Mouse (Mus musculus) layer of hippocampus, postnatal 25 days (tissue): ENCODE data around the gene Hpse. TPM values are rescaled to one million over a fixed set of nuclear protein-coding genes. Genes with fewer than 3 reads are reported as not detected.

Experiments
- DNase-seq, 2 experiments: peaks; one replicate each; pipeline ENCODE4 v3.0.0; 2022; ENCODE audit warnings: mixed read lengths in 2 of 2, low spot score in 1 of 2; ENCODE audit errors: extremely low spot score in 1 of 2
- total RNA-seq, 2 experiments: library from RNA; stranded (reverse); gene quantifications; 2 replicates each; pipeline ENCODE4 v1.2.3; 2021

The Hpse gene
- total RNA-seq, 2 experiments from 2014 or later = 0.49 to 0.52 TPM

DNA sequence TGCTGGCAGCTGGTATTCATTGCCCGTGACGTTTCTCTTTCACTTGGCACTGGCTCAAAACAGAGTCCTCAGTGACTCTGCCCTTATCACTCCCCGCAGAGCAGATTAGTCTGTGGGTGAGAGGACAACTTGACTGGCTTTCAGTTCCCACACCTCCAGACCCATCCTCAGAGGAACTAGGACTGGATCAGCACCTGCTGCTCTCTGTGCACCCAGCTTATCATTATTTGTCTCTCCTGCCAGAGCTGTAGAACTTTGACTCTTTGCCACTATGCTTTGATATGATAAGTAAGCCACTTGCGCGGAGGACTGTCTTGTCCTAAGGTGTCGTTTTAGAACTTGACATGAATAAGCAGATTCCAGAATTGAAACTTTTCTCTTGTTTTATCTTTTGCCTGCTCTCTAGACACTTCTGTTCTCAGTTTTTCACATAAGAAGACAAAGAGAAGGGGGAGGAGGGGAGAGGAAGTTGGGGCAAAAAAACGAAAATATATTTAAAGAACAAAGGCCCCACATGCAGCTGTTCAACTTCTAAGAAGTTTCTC is 75.5 kb downstream of the Hpse start:
- no peak for DNase-seq

DNA sequence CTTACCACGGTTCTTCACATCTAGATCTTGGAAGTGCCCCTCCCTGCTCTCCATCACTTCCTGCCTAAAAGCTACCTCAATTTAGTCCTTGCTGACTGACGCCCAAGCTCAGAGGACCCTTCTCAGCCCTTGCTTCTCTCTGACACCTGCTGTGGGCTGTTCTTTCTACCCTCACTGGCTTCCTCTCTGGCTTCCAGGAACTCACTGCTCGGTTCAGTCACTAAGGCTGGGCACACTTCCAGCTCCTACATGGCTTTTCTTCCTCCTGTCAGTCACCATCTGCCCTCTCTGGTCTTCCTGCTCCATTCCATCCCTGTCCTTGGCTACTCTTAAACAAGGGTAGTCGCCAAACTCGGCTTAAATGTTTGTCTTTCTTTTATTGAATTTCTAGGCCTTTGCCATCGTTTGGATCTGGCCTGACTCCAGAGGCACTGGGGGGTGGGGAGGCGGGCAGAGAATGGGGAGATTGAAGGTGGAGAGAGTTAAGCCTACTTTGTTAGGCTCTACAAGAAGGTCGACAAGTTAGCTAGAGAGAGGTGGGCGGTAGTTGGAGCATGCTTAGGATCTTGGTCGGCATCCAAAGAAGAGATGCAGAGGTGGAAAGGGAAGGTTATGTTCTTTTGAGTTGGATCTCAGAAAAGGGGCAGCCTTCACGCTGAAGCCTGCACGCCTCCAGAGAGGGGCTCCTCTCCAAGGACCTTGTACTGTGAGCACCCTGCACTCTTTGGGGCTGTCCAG is 76.1 kb downstream of the Hpse start:
- DNase-seq = peak in 1 of 2 experiments; percentile 34

DNA sequence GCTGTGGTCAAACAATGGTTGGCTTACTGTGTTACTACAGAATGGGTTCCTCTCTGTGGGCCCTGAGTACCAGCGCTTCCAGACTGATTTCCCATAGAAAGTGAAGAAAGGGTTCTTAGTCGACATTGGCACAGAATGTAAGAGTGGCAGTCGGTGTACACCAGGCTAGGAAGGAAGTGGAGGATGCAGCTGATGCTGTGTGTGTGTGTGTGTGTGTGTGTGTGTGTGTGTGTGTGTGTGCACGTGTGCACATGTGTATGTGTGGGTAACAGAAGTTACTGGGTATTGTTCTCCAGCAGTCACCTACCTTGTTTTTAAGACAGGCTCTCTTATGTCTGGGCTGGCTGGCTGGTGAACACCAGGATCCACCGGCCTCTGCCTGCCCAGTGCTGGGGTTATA is 77.2 kb downstream of the Hpse start:
- DNase-seq = no peak

DNA sequence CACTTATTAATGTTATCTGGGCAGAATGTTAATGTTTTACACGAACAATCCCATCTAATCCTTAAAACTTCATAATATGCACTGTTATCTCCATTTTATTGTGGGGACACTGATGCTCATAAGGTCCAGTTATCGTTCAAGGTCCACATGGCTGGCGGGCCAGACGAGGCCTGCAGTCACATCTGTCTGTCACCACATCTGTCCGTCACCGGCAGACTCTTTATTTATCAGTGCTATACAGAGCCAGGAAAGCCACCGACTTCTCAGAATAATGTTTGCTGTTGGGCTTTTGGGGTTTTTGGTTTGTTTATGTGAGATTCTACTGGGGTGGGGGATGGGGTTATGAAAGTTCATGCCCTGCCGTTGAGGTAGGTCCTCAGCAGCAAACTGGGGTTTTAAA is 81.0 kb downstream of the Hpse start:
- no peak for DNase-seq

DNA sequence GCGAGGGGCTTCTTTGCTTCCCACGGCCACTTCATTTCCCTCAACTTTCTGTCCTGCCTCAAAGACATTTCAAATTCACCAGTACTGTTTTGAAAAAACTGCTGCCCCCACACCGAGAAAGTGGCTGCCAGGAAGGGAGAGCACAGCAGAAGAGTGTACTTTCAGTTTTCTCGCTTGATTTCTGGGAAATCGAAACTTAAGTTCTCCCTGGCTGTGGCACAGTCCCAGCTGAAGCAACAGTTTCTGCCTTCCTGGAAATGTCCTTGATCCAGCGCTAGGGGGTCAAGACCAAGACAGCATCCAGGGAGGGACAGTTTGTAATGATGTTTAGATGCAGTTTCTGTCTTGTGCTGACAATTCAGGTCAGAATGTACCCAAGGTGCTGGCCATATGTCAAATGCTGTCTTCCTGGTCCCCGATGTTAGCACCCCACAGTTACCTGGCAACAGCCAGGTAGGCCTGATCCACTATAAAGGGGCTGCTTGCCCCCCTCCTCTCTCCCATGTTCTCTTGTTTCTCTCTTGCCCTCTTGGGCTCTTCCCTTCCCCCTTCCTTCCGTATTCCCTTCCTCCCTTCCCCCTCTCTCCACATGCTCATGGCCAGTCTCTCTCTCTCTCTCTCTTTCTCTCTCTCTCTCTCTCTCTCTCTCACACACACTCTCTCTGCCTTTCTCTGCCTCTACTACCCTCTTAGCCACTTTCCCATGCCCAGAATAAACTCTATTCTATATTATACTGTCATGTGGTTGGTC is 82.5 kb downstream of the Hpse start:
- DNase-seq = no peak

DNA sequence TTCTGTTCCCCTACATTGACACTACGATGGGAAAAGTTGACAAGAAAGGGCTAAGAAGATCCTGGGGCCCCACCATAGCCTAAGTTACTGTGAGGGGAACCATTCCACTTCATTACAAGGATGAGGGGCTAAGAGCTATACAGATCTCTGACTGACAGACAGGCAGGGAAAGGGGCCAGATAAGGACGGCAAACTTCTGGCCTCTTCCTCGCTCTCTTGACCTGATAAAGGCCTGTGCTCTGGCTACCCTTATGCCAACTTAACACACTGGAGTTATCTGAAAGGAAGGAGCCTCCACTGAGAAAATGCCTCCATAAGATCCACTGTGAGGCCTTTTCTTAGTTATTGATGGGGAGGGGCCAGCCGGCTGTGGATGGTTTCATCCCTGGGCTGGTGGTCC is 83.6 kb downstream of the Hpse start:
- DNase-seq = no peak

DNA sequence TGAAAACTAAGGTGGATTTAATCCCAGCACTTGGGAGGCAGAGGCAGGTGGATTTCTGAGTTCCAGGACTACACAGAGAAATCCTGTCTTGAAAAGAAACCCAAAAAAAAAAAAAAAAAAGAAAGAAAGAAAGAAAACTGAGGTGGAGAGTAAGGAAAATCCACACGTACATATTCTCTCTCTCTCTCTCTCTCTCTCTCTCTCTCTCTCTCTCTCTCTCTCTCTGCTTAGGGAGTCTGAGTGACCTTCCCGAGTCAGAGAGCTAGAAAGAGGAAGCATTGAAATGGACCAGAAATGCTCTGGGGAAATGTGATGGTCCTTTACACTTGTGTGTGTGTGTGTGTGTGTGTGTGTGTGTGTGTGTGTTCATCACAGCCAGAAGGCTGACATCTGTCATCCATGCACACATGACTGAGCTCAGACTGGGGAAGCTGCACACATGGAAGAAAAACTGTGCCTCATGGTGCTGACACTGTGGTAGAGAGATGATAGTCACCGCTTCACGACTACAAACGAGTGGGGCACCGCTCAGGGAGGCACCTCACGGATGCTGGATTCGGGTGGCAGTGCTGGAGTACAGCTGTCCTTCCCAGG is 84.5 kb downstream of the Hpse start:
- DNase-seq = no peak

DNA sequence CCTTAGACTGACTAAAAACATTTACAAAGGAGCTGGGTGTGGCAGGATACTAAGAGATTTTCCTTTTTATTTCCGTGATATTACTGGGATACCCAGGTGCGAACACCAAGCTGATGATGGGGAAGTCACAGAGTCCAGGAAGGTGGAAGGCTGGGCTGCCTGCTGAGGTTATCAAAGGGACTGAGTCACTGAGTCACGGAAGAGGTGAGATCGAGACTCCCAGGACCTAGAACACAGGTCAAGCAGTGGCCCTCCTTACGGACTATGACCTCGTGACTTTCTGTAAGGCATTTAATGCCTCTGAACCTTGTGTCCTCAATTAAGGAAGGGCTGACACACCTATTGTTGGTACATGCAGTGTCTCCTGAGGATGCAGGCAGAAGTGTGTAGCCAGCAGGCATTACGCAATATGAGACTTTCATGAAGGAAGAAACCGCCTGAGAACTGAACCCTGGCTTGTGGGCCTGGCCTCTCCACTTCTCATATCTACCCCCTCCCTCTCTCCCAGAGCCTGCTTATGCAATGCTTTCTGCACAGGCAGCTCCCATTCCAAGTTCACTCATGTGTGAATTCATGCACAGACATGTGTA is 86.9 kb downstream of the Hpse start:
- no peak for DNase-seq

Other genes with a start within 250 kb of the Hpse start
- 10 to 100 TPM; 14.5 to 16.0 TPM for gene Lin54, start 219.1 kb downstream of the Hpse start, total RNA-seq
- gene Cops4, start 201.4 kb downstream of the Hpse start, total RNA-seq = 10 to 100 TPM; 79.0 to 84.4 TPM
- not detected for gene Plac8, start 147.5 kb downstream of the Hpse start, total RNA-seq
- gene Coq2, start 44.6 kb downstream of the Hpse start, total RNA-seq = 10 to 100 TPM; 72.4 to 78.9 TPM
- gene Helq, start 78.9 kb upstream of the Hpse start, total RNA-seq = 10 to 100 TPM; 16.8 to 17.9 TPM
- 10 to 100 TPM; 52.5 to 61.8 TPM for gene Mrps18c, start 78.9 kb upstream of the Hpse start, total RNA-seq
- 1 to 10 TPM; 6.9 to 9.2 TPM for gene Abraxas1, start 101.2 kb upstream of the Hpse start, total RNA-seq
- 1 to 10 TPM; 1.3 to 2.0 TPM for gene Gpat3, start 126.0 kb upstream of the Hpse start, total RNA-seq